Mouse (Mus musculus): ENCODE measurements at regions not wholly inside any gene's neighbourhood (a gene's known extent, or its start where the extent isn't known, plus 50 kb on each side); places are given as distances from the start of the nearest gene placed in this dataset.
A peak's percentile ranks its signal among the peaks of the same experiment; 100 is the strongest.

DNA sequence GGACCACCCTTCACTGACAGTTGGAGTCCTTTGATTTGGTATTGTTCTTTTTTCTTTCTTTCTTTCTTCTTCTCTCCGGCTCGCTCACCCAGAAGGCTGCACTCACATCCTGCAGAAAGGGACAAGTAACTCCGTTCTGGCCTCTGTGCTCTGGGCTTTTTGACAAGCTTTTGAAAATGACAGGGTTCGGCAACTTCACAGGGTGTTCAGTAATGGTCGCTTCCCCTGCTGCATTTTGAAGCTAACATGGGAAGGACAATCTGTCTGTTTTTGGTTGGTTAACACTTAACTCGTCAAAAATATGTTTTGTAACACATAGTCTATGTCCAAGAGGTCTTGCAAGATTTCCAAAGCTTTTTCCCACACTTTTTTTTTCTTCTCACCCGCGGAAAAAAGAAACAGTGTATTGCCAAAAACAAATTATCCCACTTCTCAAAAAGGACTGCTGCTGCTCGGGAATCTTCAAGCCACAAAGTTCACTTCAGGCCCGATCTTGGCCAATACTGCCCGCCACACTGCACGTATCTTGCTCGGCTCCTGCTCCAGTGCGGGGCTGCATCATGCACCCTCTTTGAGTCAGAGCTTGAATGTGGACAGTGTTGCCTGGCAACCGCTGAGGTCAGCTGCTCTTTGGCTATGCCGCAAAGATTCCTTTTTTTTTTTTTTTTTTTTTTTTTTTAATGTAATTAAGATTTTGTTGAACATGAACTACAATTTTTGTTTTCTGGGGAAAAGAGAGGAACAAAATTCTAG, 209.4 kb upstream of the Inhba start:
- DNase-seq (ENCODE audit: low read depth): no peak

DNA sequence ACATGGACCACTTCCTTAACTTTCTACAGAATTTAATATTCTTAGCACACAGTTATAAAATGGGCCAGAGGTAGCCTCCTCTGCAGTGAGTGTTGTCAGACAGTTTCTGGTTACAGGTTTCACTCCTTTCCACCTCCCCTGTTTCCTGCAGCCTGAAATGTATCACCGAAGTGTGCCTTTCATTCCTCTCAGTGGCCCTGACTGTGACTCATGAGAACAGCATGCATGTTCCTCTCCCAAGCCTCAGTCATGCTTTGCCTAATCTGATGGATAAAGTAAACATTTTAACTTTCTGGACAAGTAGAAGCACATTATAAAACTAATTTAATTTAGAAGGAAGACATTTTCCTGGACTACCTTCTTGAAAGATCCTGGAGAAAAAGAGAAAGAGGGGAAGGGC, 207.7 kb upstream of the Inhba start:
- no peak for DNase-seq (ENCODE audit: low read depth)

DNA sequence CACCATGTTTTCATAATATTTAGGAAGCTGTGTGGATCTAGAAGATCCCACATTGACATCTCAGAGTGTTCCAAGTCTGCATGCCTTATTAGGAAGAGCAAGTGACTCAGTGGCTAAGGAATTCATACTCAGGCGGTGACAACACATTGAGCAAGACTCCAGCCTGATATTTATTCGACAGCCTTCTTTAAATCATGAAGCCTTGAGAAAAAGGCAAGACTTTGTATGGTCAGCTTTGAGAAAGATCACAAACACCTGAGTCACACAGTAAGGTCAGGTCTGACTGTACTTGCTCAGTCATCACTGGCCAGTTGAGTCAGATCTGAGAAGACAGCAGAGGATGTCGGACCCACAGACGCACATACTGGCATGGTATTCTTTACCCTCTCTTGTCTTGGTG, 204.7 kb upstream of the Inhba start:
- no peak for DNase-seq (ENCODE audit: low read depth)

DNA sequence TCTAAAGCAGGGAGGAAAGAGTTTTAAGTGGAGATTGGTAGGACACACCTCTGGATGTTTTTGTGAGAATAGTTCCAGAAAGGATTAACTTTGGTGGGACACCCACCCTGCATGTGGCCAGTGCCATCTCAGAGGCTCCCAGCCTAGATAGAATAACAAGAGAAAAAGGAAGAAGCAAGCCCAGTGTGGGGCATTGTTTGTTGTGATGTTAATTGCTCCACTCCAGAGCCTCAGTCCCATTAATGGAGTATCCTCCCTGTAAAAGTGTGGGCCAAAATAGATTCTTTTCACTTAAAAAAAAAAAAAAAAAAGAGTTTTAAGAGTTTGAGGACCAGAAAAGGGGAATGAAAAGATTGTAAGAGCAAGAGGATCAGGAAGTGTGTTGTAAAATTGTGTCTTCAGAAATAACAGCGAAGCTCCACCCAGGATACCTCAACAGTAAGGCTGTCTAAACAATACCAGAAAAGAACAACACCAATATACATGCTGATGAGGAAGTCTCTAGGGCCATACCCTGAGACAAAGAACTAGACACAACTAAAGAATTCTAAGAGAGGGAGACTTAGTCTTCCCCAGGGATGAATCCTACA, 189.3 kb upstream of the Inhba start:
- no peak for DNase-seq (ENCODE audit: low read depth)

DNA sequence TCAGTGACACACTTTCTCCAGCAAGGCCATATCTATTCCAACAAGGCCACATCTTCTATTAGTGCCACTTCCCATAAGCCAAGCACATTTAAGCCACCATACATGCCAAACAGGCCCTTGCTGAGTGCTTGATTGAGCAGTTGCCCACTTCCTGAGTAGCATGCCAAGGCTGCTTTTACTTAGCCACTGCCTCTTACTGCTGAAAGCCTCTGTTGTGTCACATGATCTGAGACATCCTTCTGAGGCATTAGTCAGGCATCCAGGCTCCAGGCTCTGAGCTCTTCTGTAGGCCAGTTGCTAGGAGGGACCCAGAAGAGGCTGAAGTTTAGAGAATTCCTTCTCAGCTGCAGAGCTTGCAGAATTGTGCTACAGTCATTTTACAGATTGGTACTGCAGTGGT, 165.8 kb upstream of the Inhba start:
- DNase-seq (ENCODE audit: low read depth): peak; percentile 71

GRCm38 (mm10) chr13:15848017-15848416, 163.6 kb upstream of the Inhba start:
- no peak for DNase-seq (ENCODE audit: low read depth)

- no peak for DNase-seq (ENCODE audit: low read depth)
Observed at GRCm38 (mm10) chr13:15849129-15849528, 162.5 kb upstream of the Inhba start.

DNA sequence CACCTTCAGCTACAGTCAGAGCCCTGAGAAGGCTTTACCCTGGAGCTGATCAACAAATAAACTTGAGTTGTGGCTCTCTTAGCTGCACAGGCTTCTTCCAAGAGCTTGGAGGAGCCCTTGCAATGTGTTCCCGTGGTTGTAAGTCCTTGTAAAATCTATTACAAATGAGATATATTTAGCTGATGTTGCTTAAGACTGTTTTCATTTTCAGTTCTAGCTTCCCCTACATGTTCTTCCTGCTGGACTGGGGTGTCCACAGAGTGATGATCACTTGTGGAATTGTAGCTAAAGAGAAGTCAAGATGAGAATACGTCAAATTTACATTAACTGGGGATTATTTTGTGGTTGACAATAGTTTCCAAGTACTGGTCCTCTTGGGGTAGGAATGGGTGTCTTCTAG, 161.3 kb upstream of the Inhba start:
- DNase-seq (ENCODE audit: low read depth): no peak

GRCm38 (mm10) chr13:15853022-15853566, 158.6 kb upstream of the Inhba start:
- no peak for DNase-seq (ENCODE audit: low read depth)

DNA sequence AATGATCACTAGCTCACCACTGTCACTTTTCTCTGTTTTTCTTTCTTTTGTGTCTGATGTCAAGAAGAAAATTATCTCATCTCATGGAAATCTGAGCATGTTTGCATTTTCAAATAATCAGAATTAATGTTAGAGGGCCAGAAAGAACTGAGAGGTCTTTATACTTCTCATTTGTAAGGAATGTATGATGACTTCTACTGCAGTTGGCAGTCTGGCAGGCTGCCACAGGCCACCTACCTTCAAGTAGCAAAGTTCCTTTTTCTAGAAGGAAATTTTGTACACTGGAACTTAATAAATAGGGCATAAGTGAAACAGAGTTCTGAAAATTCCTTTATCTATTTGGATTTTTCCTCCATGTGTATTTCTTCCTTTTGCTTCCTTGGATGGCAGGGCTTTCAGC, 148.7 kb upstream of the Inhba start:
- no peak for DNase-seq (ENCODE audit: low read depth)

GRCm38 (mm10) chr13:15863344-15863743, 148.3 kb upstream of the Inhba start:
- DNase-seq (ENCODE audit: low read depth): no peak

DNA sequence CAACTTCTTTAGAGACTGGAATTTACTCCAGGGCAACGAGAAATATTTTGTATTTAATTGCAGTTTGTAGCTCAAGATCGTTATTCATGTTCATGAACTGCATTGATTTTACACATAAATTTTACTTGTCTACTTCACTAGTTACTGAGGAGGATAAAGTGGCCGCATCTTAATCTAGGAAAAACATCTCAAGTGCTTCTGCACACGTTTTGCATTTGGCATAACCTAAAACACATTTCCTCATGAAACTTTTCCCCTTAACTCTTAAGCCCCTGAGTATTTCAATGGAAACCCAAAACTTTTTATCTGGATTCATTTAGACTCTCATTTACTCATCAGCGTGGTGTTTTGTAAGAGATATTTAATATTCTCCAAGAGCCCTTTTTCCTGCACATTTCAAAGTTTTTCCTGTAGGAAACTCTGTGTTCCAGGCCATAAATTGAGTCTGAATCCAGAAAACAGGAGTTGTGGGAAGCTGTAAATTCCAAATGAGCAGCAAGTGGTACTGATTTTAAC, 144.5 kb upstream of the Inhba start:
- DNase-seq (ENCODE audit: low read depth): no peak

DNA sequence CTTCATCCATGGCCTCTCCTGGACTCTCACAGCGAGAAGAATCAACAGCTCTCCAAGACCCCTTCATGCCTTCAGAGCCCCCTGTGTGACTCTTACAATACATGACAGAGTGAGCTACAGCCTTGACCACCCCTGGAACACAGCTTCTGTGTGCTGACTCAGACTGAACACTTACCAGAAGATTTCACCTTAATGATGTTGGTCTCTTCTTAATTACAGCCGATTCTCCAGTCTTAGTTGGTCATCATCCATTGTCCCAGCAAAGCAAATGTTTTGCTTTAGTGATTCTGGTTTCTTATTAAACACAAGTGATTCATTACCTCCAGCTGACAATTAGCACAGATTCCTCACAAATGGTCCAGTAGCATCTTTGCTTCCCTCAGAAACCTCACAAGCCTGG, 134.0 kb upstream of the Inhba start:
- DNase-seq (ENCODE audit: low read depth): no peak

DNA sequence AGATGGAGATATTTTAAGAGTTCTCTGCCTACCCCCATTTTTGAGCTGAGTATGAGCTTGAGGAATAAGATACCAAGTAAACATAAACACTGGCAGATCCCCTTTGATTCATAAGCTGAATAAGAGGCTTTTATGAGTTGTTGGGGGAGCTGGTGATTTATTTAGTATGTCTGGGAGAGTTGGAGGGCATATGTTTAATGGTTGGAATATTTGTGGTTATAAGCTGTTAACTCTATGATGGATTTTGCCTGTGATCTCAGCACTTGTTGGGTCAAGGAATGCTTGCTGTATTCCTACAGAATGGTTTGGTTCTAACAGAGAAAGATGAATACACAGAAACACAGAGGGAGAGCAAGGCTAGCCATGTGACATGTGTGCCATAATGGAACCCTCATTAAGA, 132.1 kb upstream of the Inhba start:
- DNase-seq (ENCODE audit: low read depth): no peak

DNA sequence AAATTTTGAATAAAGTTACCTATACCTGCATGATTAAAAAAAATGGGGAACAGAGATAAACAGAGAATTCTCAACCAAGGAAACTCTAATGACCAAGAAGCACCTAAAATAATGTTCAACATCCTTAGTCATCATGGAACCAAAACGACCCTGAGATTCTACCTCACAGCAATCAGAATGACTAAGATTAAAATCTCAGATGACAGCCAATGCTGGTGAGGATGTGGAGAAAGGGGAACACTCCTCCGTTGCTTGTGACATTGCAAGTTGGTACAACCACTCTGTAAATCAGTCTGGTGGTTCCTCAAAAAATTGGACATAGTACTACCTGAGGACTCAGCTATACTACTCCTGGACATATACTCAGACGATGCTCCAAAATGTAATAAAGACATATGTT, 120.9 kb upstream of the Inhba start:
- DNase-seq (ENCODE audit: low read depth): no peak

- no peak for DNase-seq (ENCODE audit: low read depth)
Observed at GRCm38 (mm10) chr13:15891403-15891802, 120.2 kb upstream of the Inhba start.

GRCm38 (mm10) chr13:15898201-15898600, 113.5 kb upstream of the Inhba start:
- no peak for DNase-seq (ENCODE audit: low read depth)

- DNase-seq (ENCODE audit: low read depth): no peak
Observed at GRCm38 (mm10) chr13:15901710-15902675, 109.7 kb upstream of the Inhba start.

DNA sequence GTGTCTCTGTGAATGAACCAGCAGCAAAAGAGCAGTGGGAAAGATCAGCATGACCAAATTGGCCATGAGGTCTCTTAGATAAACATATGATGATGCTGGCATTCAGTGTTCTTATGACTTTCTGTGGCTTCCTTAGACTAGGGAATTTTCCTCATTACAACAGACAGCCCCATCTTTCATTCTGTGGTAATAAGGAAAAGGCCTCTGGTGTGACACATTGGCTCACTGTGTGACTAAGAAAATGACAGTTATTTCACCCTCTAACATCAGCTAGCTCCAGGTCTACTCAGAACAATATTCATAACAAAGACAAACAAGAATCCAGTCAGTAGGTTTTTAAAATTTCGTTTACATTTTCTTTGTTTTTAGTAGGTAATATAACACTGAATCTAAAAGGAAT, 103.8 kb upstream of the Inhba start:
- DNase-seq (ENCODE audit: low read depth): no peak

DNA sequence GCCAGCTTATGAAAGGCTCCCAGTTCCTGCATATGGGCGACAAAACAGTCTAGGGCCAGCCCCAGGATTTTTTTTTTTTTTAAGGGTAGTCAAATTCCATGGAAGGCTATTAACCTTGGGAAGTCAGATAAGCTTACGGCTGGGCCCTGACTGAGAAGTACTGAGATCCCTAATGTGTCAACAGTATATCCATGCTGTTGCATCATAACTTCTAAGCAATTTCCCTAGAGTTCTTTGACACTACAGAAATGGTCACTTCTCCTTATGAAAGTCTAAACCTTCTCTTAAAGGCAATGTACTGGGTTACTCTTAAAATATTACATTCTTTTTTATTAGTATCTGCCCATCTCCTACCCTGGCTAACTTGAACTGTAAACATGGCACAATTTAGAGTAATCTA, 101.1 kb upstream of the Inhba start:
- no peak for DNase-seq (ENCODE audit: low read depth)

GRCm38 (mm10) chr13:15911263-15911662, 100.4 kb upstream of the Inhba start:
- no peak for DNase-seq (ENCODE audit: low read depth)

DNA sequence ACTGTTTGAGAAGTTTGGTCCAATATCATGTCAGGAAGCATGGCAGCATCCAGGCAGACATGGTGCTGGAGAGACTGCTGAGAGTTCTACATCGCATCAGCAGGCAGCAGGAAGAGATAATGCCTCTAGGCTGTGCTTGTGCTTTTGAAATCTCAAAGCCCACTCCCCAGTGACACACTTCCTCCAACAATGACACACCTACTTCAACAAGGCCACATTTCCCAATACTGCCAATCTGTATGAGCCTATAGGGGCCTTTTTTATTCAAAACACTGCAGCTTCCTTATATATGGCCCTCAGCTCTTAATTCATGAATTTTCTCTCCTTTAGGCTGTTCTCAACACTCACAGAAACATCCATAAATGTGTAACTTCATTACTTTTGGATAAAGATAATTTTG, 97.4 kb upstream of the Inhba start:
- DNase-seq (ENCODE audit: low read depth): no peak
